Mouse (Mus musculus) heart, adult 18-20 months (tissue): Measurements from ENCODE around the gene Etv4. TPM values are rescaled to one million over a fixed set of nuclear protein-coding genes. Genes with fewer than 3 reads are reported as not detected.

Source experiments
- DNase-seq, 2 experiments: peaks; one replicate each; pipeline ENCODE4 v3.0.0; 2021 to 2022; ENCODE audit warnings: mixed read lengths in 1 of 2
- total RNA-seq, 2 experiments: library from RNA; stranded (reverse); gene quantifications; 2 replicates each; pipeline ENCODE4 v1.2.3; 2021

Gene Etv4
- total RNA-seq, 2 experiments from 2014 or later, result 0.21 to 0.32 TPM

GRCm38 (mm10) chr11:101719986-101720520 is 65.1 kb downstream of the Etv4 start:
- DNase-seq, result no peak

Other genes with a start within 250 kb of the Etv4 start
- gene Brca1, start 233.4 kb downstream of the Etv4 start, total RNA-seq, result under 1 TPM; 0.27 to 0.31 TPM
- gene Nbr1, start 233.2 kb downstream of the Etv4 start, total RNA-seq, result 100 to 1,000 TPM in 1 of 2 experiments, 10 to 100 TPM in 1; 94.7 to 131 TPM
- 1 to 10 TPM; 3.2 to 5.9 TPM for gene Tmem106a, start 203.1 kb downstream of the Etv4 start, total RNA-seq
- not detected for gene Gm11634, start 186.1 kb downstream of the Etv4 start, total RNA-seq
- gene Rdm1, start 158.2 kb downstream of the Etv4 start, total RNA-seq, result 10 to 100 TPM; 43.7 to 52.3 TPM
- gene Arl4d, start 119.8 kb downstream of the Etv4 start, total RNA-seq, result 10 to 100 TPM; 19.6 to 22.5 TPM
- 10 to 100 TPM; 16.4 to 17.2 TPM for gene Dhx8, start 52.5 kb downstream of the Etv4 start, total RNA-seq
- gene Meox1, start 109.0 kb upstream of the Etv4 start, total RNA-seq, result 1 to 10 TPM; 4.3 to 6.5 TPM
- 1 to 10 TPM; 1.9 to 2.0 TPM for gene Sost, start 181.6 kb upstream of the Etv4 start, total RNA-seq
- gene Cfap97d1, start 198.9 kb upstream of the Etv4 start, total RNA-seq, result not detected
- gene Dusp3, start 201.6 kb upstream of the Etv4 start, total RNA-seq, result 100 to 1,000 TPM; 107 to 117 TPM
- gene Mpp3, start 243.1 kb upstream of the Etv4 start, total RNA-seq, result 1 to 10 TPM; 1.4 to 1.5 TPM